Comparison of ENCODE assay signal across 23 mouse cellular contexts in the genomic region with DNA sequence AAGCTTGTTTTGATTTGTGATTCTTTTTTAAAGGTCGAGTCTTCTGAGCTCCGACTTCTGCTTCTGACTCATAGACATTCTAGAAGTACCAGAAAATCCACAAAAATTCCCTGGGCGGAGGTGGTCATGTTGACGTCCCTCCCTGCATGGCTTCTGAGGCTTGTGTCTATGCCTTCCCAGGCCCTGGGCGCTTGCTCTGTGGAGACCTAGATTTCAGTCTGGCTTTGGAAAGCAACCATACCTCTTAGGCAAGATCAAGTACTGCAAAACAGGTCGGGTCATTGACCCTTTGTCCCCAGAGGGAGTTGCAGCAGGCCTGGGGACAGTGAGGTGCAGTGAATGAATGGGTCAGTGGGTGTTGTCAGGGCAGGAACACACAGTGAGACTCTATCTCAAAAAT.
A peak's percentile ranks its signal among the peaks of the same experiment; 100 is the strongest.
DNase-seq lines count a peak whose midpoint lies in the region; ATAC-seq lines count a peak whose summit lies in the region.
"Had no signal": no experiment of that assay in that cellular context is flagged by ENCODE, and none has a peak within 500 bp of the region (broad histone marks: within the 10 kb centered on the region; RNA-seq: fewer than 3 reads in every experiment).

No protein-coding gene starts in this region.

- H3K4me1 ChIP-seq in liver, embryonic 11.5 days (replicated peaks; ENCODE audit: control insufficient read depth, insufficient read depth, low read length), result no peaks in the 10 kb centered on the region
- no peaks in the 10 kb centered on the region for H3K4me1 ChIP-seq in liver, embryonic 13.5 days (replicated peaks)
- H3K4me1 ChIP-seq in forebrain, embryonic 11.5 days (replicated peaks; ENCODE audit: control insufficient read depth, insufficient read depth, low read length), result 0 out of 2 replicates have a peak, but pooled peaks cover 1% of the 10 kb centered on the region
- H3K4me1 ChIP-seq in hindbrain, embryonic 10.5 days (replicated peaks), result no peaks in the 10 kb centered on the region
- H3K4me1 ChIP-seq: hindbrain, embryonic 12.5 days; midbrain, embryonic 13.5 days; neural tube, embryonic 15.5 days had no signal

- peak; percentile 36 for ATAC-seq in liver, embryonic 11.5 days (replicated peaks; ENCODE audit: low FRiP score)
- ATAC-seq in liver, embryonic 13.5 days (ENCODE audit: low read depth), result 0 out of 2 replicates have a peak, but pooled peaks have one; percentile 36
- no peak for ATAC-seq in forebrain, embryonic 11.5 days (replicated peaks; ENCODE audit: low FRiP score)
- ATAC-seq: midbrain, embryonic 13.5 days had no signal

- no peaks in the 10 kb centered on the region for H3K27me3 ChIP-seq in liver, embryonic 11.5 days (replicated peaks; ENCODE audit: control insufficient read depth, insufficient read depth, low read length)
- no peaks in the 10 kb centered on the region for H3K27me3 ChIP-seq in liver, embryonic 13.5 days
- H3K27me3 ChIP-seq in forebrain, embryonic 11.5 days (ENCODE audit: control insufficient read depth, insufficient read depth, low read length), result no peaks in the 10 kb centered on the region
- no peaks in the 10 kb centered on the region for H3K27me3 ChIP-seq in hindbrain, embryonic 10.5 days (ENCODE audit: insufficient read depth, poor library complexity, severe bottlenecking)
- H3K27me3 ChIP-seq: embryonic facial prominence, embryonic 13.5 days; hindbrain, embryonic 12.5 days; midbrain, embryonic 13.5 days; neural tube, embryonic 15.5 days had no signal

- H3K9ac ChIP-seq in liver, embryonic 11.5 days (ENCODE audit: low read depth, low read length), result no peak overlapping the region
- no peak overlapping the region for H3K9ac ChIP-seq in liver, embryonic 13.5 days
- no peak overlapping the region for H3K9ac ChIP-seq in forebrain, embryonic 11.5 days (ENCODE audit: low read length)
- H3K9ac ChIP-seq: embryonic facial prominence, embryonic 13.5 days; hindbrain, embryonic 12.5 days; liver, embryonic 14.5 days; midbrain, embryonic 13.5 days; neural tube, embryonic 15.5 days had no signal

- H3K27ac ChIP-seq in liver, embryonic 11.5 days (ENCODE audit: low read depth, low read length), result no peak overlapping the region
- H3K27ac ChIP-seq in liver, embryonic 13.5 days, result no peak overlapping the region
- no peak overlapping the region for H3K27ac ChIP-seq in forebrain, embryonic 11.5 days (ENCODE audit: low read depth, low read length)
- no peak overlapping the region for H3K27ac ChIP-seq in hindbrain, embryonic 10.5 days
- H3K27ac ChIP-seq: embryonic facial prominence, embryonic 13.5 days; hindbrain, embryonic 12.5 days; layer of hippocampus, adult 2 months; liver, embryonic 14.5 days; midbrain, embryonic 13.5 days; neural tube, embryonic 15.5 days had no signal

- peak; percentile 50 for DNase-seq in adrenal gland, postnatal 10 days
- DNase-seq in adrenal gland, adult 18-20 months (ENCODE audit: low spot score in 2 of 2), result no peak
- peak; percentile 26 for DNase-seq in liver, embryonic 11.5 days (ENCODE audit: low spot score)
- no peak for DNase-seq in liver
- no peak for DNase-seq in liver, embryonic 13.5 days
- no peak for DNase-seq in forebrain, embryonic 11.5 days (ENCODE audit: low spot score)
- no peak for DNase-seq in hindbrain, embryonic 10.5 days (ENCODE audit: low spot score)
- DNase-seq in urinary bladder, adult 2 months (ENCODE audit: low spot score), result no peak
- DNase-seq: B cell, adult 2 months; cerebellum, adult 9-11 months; gastrocnemius, postnatal 10 days; kidney, adult 8-10 months; kidney, postnatal 14 days; lung, postnatal 14 days; spleen, adult 18-20 months; thymus, adult 18-20 months; thymus, postnatal 4 days had no signal

- no peaks in the 10 kb centered on the region for H3K9me3 ChIP-seq in liver, embryonic 11.5 days (ENCODE audit: control insufficient read depth, low read length)
- no peaks in the 10 kb centered on the region for H3K9me3 ChIP-seq in liver, embryonic 13.5 days (replicated peaks)
- H3K9me3 ChIP-seq in forebrain, embryonic 11.5 days (ENCODE audit: control insufficient read depth, low read length), result no peaks in the 10 kb centered on the region
- no peaks in the 10 kb centered on the region for H3K9me3 ChIP-seq in hindbrain, embryonic 10.5 days
- H3K9me3 ChIP-seq: embryonic facial prominence, embryonic 13.5 days; hindbrain, embryonic 12.5 days; midbrain, embryonic 13.5 days; neural tube, embryonic 15.5 days had no signal

- H3K4me3 ChIP-seq in liver, embryonic 11.5 days (ENCODE audit: low read depth, low read length), result no peak overlapping the region
- no peak overlapping the region for H3K4me3 ChIP-seq in liver, embryonic 13.5 days (replicated peaks)
- H3K4me3 ChIP-seq in forebrain, embryonic 11.5 days (ENCODE audit: low read depth, low read length), result no peak overlapping the region
- no peak overlapping the region for H3K4me3 ChIP-seq in hindbrain, embryonic 10.5 days
- H3K4me3 ChIP-seq: embryonic facial prominence, embryonic 13.5 days; hindbrain, embryonic 12.5 days; layer of hippocampus, adult 2 months; midbrain, embryonic 13.5 days; neural tube, embryonic 15.5 days had no signal

- WGBS in liver, embryonic 11.5 days, result 72% methylated on average over 6 of the region's 6 CpGs
- WGBS in liver, embryonic 13.5 days (ENCODE audit: insufficient replicate concordance), result 59% methylated on average over 6 of the region's 6 CpGs
- WGBS in forebrain, embryonic 11.5 days, result 81% methylated on average over 6 of the region's 6 CpGs
- 83% methylated on average over 6 of the region's 6 CpGs for WGBS in hindbrain, embryonic 10.5 days

- no peak overlapping the region for H3K4me2 ChIP-seq in liver, embryonic 11.5 days
- no peak overlapping the region for H3K4me2 ChIP-seq in liver, embryonic 13.5 days
- H3K4me2 ChIP-seq in forebrain, embryonic 11.5 days (ENCODE audit: low read depth, low read length, severe bottlenecking), result no peak overlapping the region
- H3K4me2 ChIP-seq: embryonic facial prominence, embryonic 13.5 days; hindbrain, embryonic 12.5 days; midbrain, embryonic 13.5 days; neural tube, embryonic 15.5 days had no signal

- no peaks in the 10 kb centered on the region for H3K36me3 ChIP-seq in liver, embryonic 11.5 days (ENCODE audit: control insufficient read depth, insufficient read depth, low read length)
- H3K36me3 ChIP-seq in liver, embryonic 13.5 days, result no peaks in the 10 kb centered on the region
- H3K36me3 ChIP-seq in forebrain, embryonic 11.5 days (ENCODE audit: control insufficient read depth, insufficient read depth, low read length), result no peaks in the 10 kb centered on the region
- H3K36me3 ChIP-seq in hindbrain, embryonic 10.5 days, result no peaks in the 10 kb centered on the region
- H3K36me3 ChIP-seq: embryonic facial prominence, embryonic 13.5 days; hindbrain, embryonic 12.5 days; midbrain, embryonic 13.5 days; neural tube, embryonic 15.5 days had no signal

Comparison
In these comparisons a context has a peak if more than half of its experiments do, and no peak if none do; other contexts are left out.
1. DNase-seq: peak in adrenal gland, postnatal 10 days (single experiment) and liver, embryonic 11.5 days (single experiment); none in adrenal gland, adult 18-20 months (0 of 2), liver (single experiment), liver, embryonic 13.5 days (single experiment), forebrain, embryonic 11.5 days (single experiment), hindbrain, embryonic 10.5 days (single experiment) and urinary bladder, adult 2 months (single experiment).